Mouse (Mus musculus) lung, adult 2 months (tissue): ENCODE data around the gene Mrps22.

ENCODE experiments used
- CTCF ChIP-seq: fragments of 200-500 bp; IDR thresholded peaks from 2 replicates; pipeline ENCODE4 v1.5.1; 2011; ENCODE audit warnings: mild to moderate bottlenecking, low read length, control low read depth; ENCODE audit not compliant: insufficient read depth
- POLR2A ChIP-seq: fragments of 200-500 bp; IDR thresholded peaks from 2 replicates; pipeline ENCODE4 v1.6.1; 2011; ENCODE audit warnings: low read depth, mild to moderate bottlenecking, control low read depth, low read length, borderline replicate concordance; ENCODE audit errors: extremely low read depth

GRCm38 (mm10) chr9:98563137-98564126, 38.0 kb downstream of the Mrps22 start, which contains the start of gene Copb2:
- TF ChIP-seq POLR2A (peak; percentile 88; the same call in 1 of the 2 replicates), CTCF (no peak)
